Mouse (Mus musculus) intestine, embryonic 14.5 days (tissue): ENCODE results near the gene Mmp9. TPM values are rescaled to one million over a fixed set of nuclear protein-coding genes. Genes with fewer than 3 reads are reported as not detected.

Source experiments
- ATAC-seq: fragments of 200-750 bp; cut with Nextera tagmentation; replicated peaks from 2 replicates; pipeline ENCODE4 v1.8.0; 2017; ENCODE audit warnings: low read depth, moderate number of reproducible peaks, moderate TSS enrichment, moderate library complexity; ENCODE audit not compliant: low FRiP score, low TSS enrichment
- DNase-seq: peaks from one replicate; pipeline ENCODE4 v3.0.0-alpha.2; 2018; ENCODE audit warnings: low spot score
- H3K27ac ChIP-seq: fragments of 300-500 bp; sonication (generic); 2 replicates; pipeline ENCODE4 v1.5.1; 2014; ENCODE audit warnings: low read depth, mild to moderate bottlenecking, control low read depth
- H3K27me3 ChIP-seq: fragments of 300-500 bp; sonication (generic); replicated peaks from 2 replicates; pipeline ENCODE4 v1.6.1; 2014; ENCODE audit warnings: low read length, control low read depth; ENCODE audit not compliant: control insufficient read depth, insufficient read depth
- H3K36me3 ChIP-seq: fragments of 300-500 bp; sonication (generic); 2 replicates; pipeline ENCODE4 v1.6.1; 2014; ENCODE audit warnings: low read length, control low read depth; ENCODE audit not compliant: control insufficient read depth, insufficient read depth
- H3K4me1 ChIP-seq: fragments of 300-500 bp; sonication (generic); replicated peaks from 2 replicates; pipeline ENCODE4 v1.6.1; 2014; ENCODE audit warnings: low read length, control low read depth, mixed read lengths; ENCODE audit not compliant: control insufficient read depth, insufficient read depth
- H3K4me2 ChIP-seq: fragments of 300-500 bp; sonication (generic); 2 replicates; pipeline ENCODE4 v1.6.1; 2014; ENCODE audit warnings: low read length
- H3K4me3 ChIP-seq: fragments of 300-500 bp; sonication (generic); 2 replicates; pipeline ENCODE4 v1.5.1; 2014; ENCODE audit warnings: low read depth, low read length, control low read depth, mixed read lengths
- H3K9ac ChIP-seq: fragments of 300-500 bp; sonication (generic); 2 replicates; pipeline ENCODE4 v1.6.1; 2014; ENCODE audit warnings: mild to moderate bottlenecking, low read length
- H3K9me3 ChIP-seq: fragments of 300-500 bp; sonication (generic); 2 replicates; pipeline ENCODE4 v1.6.1; 2016; ENCODE audit warnings: low read length, control low read depth; ENCODE audit not compliant: control insufficient read depth
- WGBS: fragments of 180-500 bp; shearing (Covaris S2); extraction: QIAGEN DNeasy Blood & Tissue Kit; methylation state at CpG from one replicate; pipeline ENCODE4 v1.1.7; 2014; 5-methylcytosine and 5-hydroxymethylcytosine counted together
- polyA plus RNA-seq: library from polyadenylated mRNA; unstranded; fragments of >200 nt; fragmentation: Nextera tagmentation; extraction: Ambion mirVana; gene quantifications from 2 replicates; pipeline ENCODE4 v1.2.1, GENCODE M21; 2014

The Mmp9 gene
- polyA plus RNA-seq, 1 experiment from 2014 or later: 2.4 TPM

DNA sequence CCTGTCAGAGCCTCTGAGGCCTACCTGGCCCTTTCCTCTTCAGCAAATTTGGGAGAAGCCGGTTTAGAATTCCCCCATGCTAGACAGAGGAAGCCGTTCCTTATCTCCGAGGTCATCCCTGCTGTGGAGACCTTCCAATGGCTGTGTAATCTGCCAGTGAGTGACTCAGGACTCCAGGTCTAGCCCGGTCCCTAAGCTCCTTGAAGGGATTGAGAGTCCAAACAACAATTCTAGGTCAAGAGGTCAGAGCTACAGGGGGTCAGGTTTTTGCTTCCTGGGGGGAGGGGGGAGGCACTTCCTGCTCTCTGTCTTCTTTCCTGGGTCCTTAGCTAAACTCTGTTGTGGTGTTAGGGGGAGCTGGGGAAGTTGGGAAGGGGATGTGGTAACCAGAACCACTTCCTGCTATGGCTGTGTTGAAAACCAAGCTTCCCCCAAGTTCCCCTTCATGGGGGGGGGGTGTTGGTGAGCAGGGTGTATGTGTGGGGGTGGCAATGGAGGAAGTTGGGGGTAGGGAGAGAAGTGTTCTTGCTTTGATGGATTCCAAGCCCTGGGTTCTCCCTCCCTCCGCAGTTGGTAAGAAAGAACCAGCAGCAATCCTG, 2.2 kb downstream of the Mmp9 start:
- DNase-seq: no peak
- Histone ChIP-seq H3K4me1 (peaks cover 21% of the 10 kb centered on the region; the same call in 1 of the 2 replicates), H3K27ac (no peak overlapping the region), H3K36me3 (no peaks in the 10 kb centered on the region), H3K9ac (no peak overlapping the region), H3K27me3 (peaks cover 26% of the 10 kb centered on the region), H3K4me3 (no peak overlapping the region), H3K4me2 (no peak overlapping the region), H3K9me3 (no peaks in the 10 kb centered on the region)
- WGBS: 13% methylated on average over 5 of the region's 5 CpGs
- ATAC-seq: no peak

DNA sequence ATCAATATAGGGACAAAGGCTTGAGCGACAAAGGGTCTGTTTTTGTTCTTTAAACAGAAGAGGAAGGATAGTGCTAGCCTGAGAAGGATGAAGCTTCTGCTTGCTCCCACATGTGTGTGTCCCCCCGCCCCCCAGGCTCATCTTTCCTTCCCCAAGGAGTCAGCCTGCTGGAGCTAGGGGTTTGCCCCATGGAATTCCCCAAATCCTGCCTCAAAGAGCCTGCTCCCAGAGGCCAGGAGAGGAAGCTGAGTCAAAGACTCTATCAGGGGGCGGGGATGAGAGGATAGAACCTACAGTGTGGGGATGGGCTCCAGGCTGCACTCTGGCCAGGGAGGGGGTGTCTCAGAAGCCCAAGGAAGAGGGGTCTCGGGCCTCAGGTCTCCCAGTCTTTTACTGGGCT, 6.9 kb downstream of the Mmp9 start:
- Histone ChIP-seq H3K9me3 (no peaks in the 10 kb centered on the region), H3K4me2 (no peak overlapping the region), H3K36me3 (no peaks in the 10 kb centered on the region), H3K9ac (no peak overlapping the region), H3K4me3 (no peak overlapping the region), H3K27me3 (peaks cover 50% of the 10 kb centered on the region), H3K27ac (no peak overlapping the region), H3K4me1 (peaks cover 5% of the 10 kb centered on the region; the same call in 1 of the 2 replicates)
- no peak for DNase-seq
- no peak for ATAC-seq
- 29% methylated on average over 4 of the region's 4 CpGs for WGBS

DNA sequence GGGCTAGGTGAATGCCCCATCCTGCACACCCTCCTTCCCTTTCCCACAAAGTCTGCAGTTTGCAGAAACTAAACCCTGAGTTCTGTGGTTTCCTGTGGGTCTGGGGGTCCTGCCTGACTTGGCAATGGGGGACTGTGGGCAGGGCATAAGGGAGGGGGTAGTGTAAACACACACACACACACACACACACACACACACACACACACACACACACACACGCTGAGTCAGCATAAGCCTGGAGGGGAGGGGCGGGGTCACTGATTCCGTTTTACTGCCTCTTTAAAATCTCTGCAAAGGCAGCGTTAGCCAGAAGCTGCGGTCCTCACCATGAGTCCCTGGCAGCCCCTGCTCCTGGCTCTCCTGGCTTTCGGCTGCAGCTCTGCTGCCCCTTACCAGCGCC, 7.3 kb downstream of the Mmp9 start:
- Histone ChIP-seq H3K36me3 (no peaks in the 10 kb centered on the region), H3K4me1 (peaks cover 6% of the 10 kb centered on the region; the same call in 1 of the 2 replicates), H3K9ac (no peak overlapping the region), H3K9me3 (no peaks in the 10 kb centered on the region), H3K27me3 (peaks cover 53% of the 10 kb centered on the region), H3K27ac (no peak overlapping the region), H3K4me2 (no peak overlapping the region), H3K4me3 (no peak overlapping the region)
- WGBS: 3% methylated on average over 7 of the region's 7 CpGs
- DNase-seq (no peak), ATAC-seq (no peak)

DNA sequence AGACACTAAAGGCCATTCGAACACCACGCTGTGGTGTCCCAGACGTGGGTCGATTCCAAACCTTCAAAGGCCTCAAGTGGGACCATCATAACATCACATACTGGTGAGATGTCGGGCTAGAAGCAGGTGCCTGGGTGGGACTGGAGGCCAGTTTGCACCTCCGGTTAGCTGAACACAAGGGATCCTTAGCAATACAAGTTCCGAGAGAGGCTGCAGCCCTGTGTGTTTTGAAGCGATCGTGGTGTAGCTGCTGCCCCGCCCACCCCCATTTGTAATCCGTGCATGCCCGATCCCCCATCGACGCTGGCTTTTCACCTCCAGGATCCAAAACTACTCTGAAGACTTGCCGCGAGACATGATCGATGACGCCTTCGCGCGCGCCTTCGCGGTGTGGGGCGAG, 8.4 kb downstream of the Mmp9 start:
- Histone ChIP-seq H3K9ac (no peak overlapping the region), H3K27me3 (peaks cover 61% of the 10 kb centered on the region), H3K9me3 (no peaks in the 10 kb centered on the region), H3K27ac (no peak overlapping the region), H3K4me2 (peak overlapping the region; percentile 34), H3K36me3 (no peaks in the 10 kb centered on the region), H3K4me1 (peaks cover 9% of the 10 kb centered on the region; the same call in 1 of the 2 replicates), H3K4me3 (peak overlapping the region; percentile 20; the same call in 1 of the 2 replicates)
- no peak for ATAC-seq
- no peak for DNase-seq
- WGBS: 11% methylated on average over 25 of the region's 25 CpGs

DNA sequence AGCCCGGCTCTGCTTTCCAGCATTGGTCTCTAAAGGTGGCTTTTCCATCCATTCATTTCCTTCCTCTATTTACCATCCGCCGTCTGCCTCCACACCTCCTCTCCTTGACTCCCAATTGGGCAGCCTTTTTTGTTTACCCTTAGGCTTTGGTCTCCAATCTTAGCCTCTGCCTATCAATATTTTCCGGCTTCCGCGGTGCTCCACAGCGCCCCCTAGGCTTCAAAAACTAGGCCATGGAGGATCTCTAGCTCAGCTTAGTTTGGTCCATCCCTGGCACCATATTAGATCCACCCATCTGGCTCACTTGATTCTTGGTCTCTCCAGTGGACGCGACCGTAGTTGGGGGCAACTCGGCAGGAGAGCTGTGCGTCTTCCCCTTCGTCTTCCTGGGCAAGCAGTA, 9.9 kb downstream of the Mmp9 start:
- no peak overlapping the region for H3K4me3 ChIP-seq
- H3K27ac ChIP-seq: no peak overlapping the region
- DNase-seq: no peak
- no peak for ATAC-seq
- H3K4me1 ChIP-seq: peaks cover 9% of the 10 kb centered on the region; the same call in 1 of the 2 replicates
- no peaks in the 10 kb centered on the region for H3K9me3 ChIP-seq
- 25% methylated on average over 13 of the region's 13 CpGs for WGBS
- H3K4me2 ChIP-seq: no peak overlapping the region
- H3K36me3 ChIP-seq: no peaks in the 10 kb centered on the region
- H3K27me3 ChIP-seq: peaks cover 68% of the 10 kb centered on the region
- H3K9ac ChIP-seq: no peak overlapping the region

DNA sequence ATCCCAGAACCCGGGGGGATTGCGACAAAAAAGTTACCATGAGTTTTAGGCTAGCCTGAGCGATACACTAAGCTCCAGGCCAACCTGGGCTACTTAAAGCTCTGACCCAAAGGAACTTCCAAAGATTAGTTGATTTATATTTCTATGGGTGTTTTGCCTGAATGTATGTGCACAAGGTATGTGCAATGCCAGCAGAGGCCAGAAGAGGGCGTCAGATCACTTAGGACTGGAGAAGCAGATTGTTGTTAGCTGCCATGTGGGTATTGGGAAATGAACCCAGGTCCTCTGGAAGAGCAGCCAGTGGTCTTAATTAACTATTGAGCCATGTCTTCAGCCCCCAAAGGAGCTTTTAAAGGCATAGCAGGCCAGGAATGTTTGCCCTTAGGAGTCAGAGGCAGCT, 11.2 kb downstream of the Mmp9 start:
- H3K9ac ChIP-seq: no peak overlapping the region
- H3K9me3 ChIP-seq: no peaks in the 10 kb centered on the region
- no peak overlapping the region for H3K4me3 ChIP-seq
- no peaks in the 10 kb centered on the region for H3K36me3 ChIP-seq
- WGBS: 79% methylated on average over 4 of the region's 4 CpGs
- peaks cover 66% of the 10 kb centered on the region for H3K27me3 ChIP-seq
- DNase-seq (no peak), ATAC-seq (no peak)
- H3K4me2 ChIP-seq: no peak overlapping the region
- peaks cover 9% of the 10 kb centered on the region; the same call in 1 of the 2 replicates for H3K4me1 ChIP-seq
- H3K27ac ChIP-seq: no peak overlapping the region

DNA sequence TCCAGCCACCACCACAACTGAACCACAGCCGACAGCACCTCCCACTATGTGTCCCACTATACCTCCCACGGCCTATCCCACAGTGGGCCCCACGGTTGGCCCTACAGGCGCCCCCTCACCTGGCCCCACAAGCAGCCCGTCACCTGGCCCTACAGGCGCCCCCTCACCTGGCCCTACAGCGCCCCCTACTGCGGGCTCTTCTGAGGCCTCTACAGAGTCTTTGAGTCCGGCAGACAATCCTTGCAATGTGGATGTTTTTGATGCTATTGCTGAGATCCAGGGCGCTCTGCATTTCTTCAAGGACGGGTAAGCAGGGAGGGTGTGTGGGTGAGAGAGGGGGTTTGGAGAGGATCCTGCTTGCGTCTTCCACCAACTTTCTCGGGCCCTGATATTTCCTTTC, 11.9 kb downstream of the Mmp9 start:
- Histone ChIP-seq H3K4me2 (no peak overlapping the region), H3K4me1 (peaks cover 9% of the 10 kb centered on the region; the same call in 1 of the 2 replicates), H3K27me3 (peaks cover 65% of the 10 kb centered on the region), H3K9me3 (no peaks in the 10 kb centered on the region), H3K9ac (no peak overlapping the region), H3K36me3 (no peaks in the 10 kb centered on the region), H3K4me3 (no peak overlapping the region), H3K27ac (no peak overlapping the region)
- 47% methylated on average over 13 of the region's 13 CpGs for WGBS
- no peak for ATAC-seq
- no peak for DNase-seq

DNA sequence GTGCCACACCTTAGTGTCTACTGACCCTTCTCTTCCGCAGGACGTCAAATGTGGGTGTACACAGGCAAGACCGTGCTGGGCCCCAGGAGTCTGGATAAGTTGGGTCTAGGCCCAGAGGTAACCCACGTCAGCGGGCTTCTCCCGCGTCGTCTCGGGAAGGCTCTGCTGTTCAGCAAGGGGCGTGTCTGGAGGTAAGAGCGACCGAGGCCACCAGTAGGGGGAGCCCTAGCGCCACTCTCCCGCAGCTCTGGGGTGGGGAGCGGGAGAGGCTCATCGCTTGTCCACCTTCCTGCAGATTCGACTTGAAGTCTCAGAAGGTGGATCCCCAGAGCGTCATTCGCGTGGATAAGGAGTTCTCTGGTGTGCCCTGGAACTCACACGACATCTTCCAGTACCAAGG, 12.6 kb downstream of the Mmp9 start:
- WGBS: under 1% methylated on average over 21 of the region's 21 CpGs
- Histone ChIP-seq H3K9ac (no peak overlapping the region), H3K27me3 (peaks cover 60% of the 10 kb centered on the region), H3K27ac (no peak overlapping the region), H3K4me3 (no peak overlapping the region), H3K4me2 (peak overlapping the region; percentile 35), H3K4me1 (peaks cover 6% of the 10 kb centered on the region; the same call in 1 of the 2 replicates), H3K36me3 (no peaks in the 10 kb centered on the region), H3K9me3 (no peaks in the 10 kb centered on the region)
- DNase-seq (peak; percentile 94), ATAC-seq (peak; percentile 61)

DNA sequence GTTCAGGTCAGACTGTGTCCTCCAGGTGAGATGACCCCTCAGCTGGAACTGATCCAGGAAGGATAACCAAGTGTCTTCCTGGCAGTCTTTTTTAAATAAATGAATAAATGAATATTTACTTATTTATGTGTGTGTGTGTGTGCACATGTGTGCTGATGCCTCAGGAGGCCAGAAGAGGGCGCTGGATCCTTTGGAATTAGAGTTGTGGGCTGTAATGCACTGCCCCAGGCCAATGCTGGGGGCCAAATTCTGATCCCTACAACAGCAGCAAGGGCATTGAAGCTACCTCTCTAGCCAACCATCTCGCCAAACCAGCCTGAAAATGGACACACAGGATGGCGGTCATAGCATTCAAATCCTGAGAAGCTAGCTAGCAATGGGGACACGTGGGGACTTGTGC, 15.1 kb downstream of the Mmp9 start:
- H3K27me3 ChIP-seq: peaks cover 35% of the 10 kb centered on the region
- H3K9ac ChIP-seq: no peak overlapping the region
- ATAC-seq (no peak), DNase-seq (no peak)
- H3K4me3 ChIP-seq: no peak overlapping the region
- peaks cover 9% of the 10 kb centered on the region; the same call in 1 of the 2 replicates for H3K4me1 ChIP-seq
- no peaks in the 10 kb centered on the region for H3K36me3 ChIP-seq
- WGBS: 72% methylated on average over 4 of the region's 4 CpGs
- H3K9me3 ChIP-seq: no peaks in the 10 kb centered on the region
- no peak overlapping the region for H3K4me2 ChIP-seq
- no peak overlapping the region for H3K27ac ChIP-seq
